Mouse (Mus musculus): ENCODE data around the gene Poc1b.

DNA sequence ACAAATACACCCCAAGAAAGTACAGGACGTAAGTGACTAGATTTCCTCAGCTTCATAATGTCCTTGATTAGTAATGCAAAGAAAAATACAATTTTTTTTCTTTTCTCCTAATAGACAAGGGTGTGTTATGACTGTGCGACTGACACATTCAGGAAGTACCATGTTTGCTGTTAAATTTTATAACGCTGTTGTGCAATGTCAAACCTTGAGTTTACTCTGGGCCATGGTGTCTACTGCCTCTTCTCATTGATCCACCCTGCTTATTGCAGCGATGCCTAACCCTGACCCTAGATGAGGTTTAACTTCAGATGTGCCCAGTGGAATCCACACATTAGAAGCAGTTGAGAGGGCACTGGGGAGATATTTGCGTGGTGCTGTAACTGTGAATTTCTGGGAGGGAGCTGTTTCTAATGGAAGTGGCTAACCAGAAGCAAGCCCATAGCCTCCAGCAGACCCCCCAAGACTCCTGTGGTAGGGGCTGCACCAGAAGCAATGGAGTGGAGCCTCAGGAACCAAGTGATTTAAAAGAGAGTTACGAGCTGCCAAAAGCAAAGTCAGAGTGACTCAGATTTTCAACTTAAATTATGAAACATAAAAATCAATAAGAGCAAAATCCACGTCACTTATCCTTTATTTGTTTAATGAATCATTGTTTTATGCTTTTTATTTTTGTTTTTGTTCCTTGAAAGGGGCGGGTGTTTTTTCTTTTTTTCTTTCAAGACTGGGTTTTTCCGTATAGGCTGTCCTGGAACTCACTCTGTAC, 104.8 kb downstream of the Poc1b start:
- TF ChIP-seq MAX (IDR thresholded peaks at IDR 0.05) (no peak), CTCF (IDR thresholded peaks at IDR 0.05; ENCODE audit: control insufficient read depth, insufficient read depth, insufficient read length) (no peak)

All from C2C12 (cell line).